Mouse (Mus musculus) cerebellum, adult 2 months (tissue): ENCODE results near the gene Nr2e1. TPM values are rescaled to one million over a fixed set of nuclear protein-coding genes. Genes with fewer than 3 reads are reported as not detected.

ENCODE experiments used
- DNase-seq, 2 experiments: peaks; one replicate each; pipeline ENCODE4 v3.0.0; 2021
- H3K27ac ChIP-seq: fragments of 200-500 bp; 2 replicates; pipeline ENCODE4 v1.5.1; 2012; ENCODE audit warnings: low read length, control low read depth, inconsistent platforms; ENCODE audit not compliant: insufficient read depth
- H3K27me3 ChIP-seq: fragments of 200-500 bp; 2 replicates; pipeline ENCODE4 v1.6.1; 2012; ENCODE audit warnings: inconsistent platforms, mild to moderate bottlenecking, low read length, moderate library complexity; ENCODE audit not compliant: control insufficient read depth, insufficient read depth
- H3K4me1 ChIP-seq: fragments of 200-500 bp; 2 replicates; pipeline ENCODE4 v1.6.1; 2011; ENCODE audit warnings: low read length; ENCODE audit not compliant: control insufficient read depth, insufficient read depth
- H3K4me3 ChIP-seq: fragments of 200-500 bp; replicated peaks from 2 replicates; pipeline ENCODE3; 2011; ENCODE audit warnings: mild to moderate bottlenecking, low read depth, low read length, control low read depth; ENCODE audit not compliant: insufficient read depth
- CTCF ChIP-seq: fragments of 200-500 bp; IDR thresholded peaks from 2 replicates; pipeline ENCODE4 v1.5.1; 2011; ENCODE audit warnings: low read depth, mild to moderate bottlenecking, control low read depth, low read length, moderate library complexity, borderline replicate concordance; ENCODE audit not compliant: insufficient read depth
- POLR2A ChIP-seq: fragments of 200-500 bp; IDR thresholded peaks from 2 replicates; pipeline ENCODE4 v1.6.1; 2011; ENCODE audit warnings: low read length, control low read depth, borderline replicate concordance; ENCODE audit not compliant: insufficient read depth
- WGBS: fragments of 180-500 bp; shearing (Covaris S2); methylation state at CpG from one replicate; pipeline ENCODE4 v1.1.7; 2018; 5-methylcytosine and 5-hydroxymethylcytosine counted together
- polyA plus RNA-seq: library from polyadenylated mRNA; depleted of rRNA; stranded (reverse); fragments of >200 nt; gene quantifications from 2 replicates; pipeline ENCODE4 v1.2.3, GENCODE M21; 2012; rRNA removed

The Nr2e1 gene
- polyA plus RNA-seq: 0.14 and 0.20 TPM in 2 replicates

- Histone ChIP-seq H3K27me3 (peaks cover 28% of the 10 kb centered on the region), H3K4me3 (no peak within 1 kb of the TSS), H3K27ac (no peak within 1 kb of the TSS), H3K4me1 (no peaks in the 10 kb centered on the region; the same call in 1 of the 2 replicates)
- TF ChIP-seq CTCF (no peak), POLR2A (no peak)
- peak in 1 of 2 experiments; percentile 54 for DNase-seq
- WGBS: under 1% methylated on average over 43 of the region's 43 CpGs
These were observed at the start of gene Nr2e1, which contains the start of gene Ostm1 for GRCm38 (mm10) chr10:42583157-42583872. Nr2e1 (minus strand) TSS chr10:42583632. Ostm1 (plus strand) TSS chr10:42583822.

- Histone ChIP-seq H3K27me3 (peaks cover 13% of the 10 kb centered on the region; the same call in 1 of the 2 replicates), H3K4me3 (no peak overlapping the region), H3K4me1 (peaks cover 4% of the 10 kb centered on the region; the same call in 1 of the 2 replicates), H3K27ac (no peak overlapping the region)
- WGBS: 2% methylated on average over 39 of the region's 39 CpGs
- no peak for TF ChIP-seq POLR2A
- TF ChIP-seq CTCF: no peak
- DNase-seq: peak in 1 of 2 experiments; percentile 39
These were observed 49.3 kb upstream of the Nr2e1 start for GRCm38 (mm10) chr10:42632453-42633360.

DNA sequence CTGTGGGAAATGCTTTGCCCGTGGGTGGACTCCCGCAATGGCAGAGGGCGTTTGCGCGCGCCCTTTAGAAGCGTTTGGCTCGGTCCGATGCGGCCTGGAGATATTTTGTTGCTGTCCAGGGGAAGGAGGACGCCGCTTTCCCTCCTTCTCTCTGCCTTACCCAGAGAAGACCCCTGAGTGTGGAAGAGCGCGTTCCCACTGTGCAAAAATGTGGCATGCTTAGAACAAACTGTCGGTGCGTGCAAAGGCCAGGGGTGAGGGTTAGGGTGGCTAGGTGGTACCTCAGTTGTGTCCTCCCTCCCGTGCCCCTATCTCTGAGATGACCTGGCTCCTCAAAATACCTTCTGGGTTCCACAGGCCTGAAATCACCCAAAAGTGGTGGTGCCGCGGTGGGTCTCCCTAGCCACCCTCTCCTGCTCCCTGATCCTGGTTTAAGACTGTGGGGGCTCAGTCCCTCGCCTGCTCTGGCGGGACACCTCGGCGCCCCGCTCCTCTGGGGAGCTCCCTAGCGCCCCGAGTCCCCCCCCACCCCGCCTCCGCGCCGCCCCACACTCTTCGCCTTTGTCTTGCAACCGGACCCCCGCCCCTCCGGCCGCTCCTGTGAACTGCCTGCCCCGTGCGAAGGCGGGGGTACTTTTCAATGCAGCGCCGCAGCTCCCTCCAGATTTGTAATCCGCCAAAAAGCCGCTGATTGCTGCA lies 48.5 kb upstream of the Nr2e1 start:
- H3K27ac ChIP-seq: no peak overlapping the region
- H3K27me3 ChIP-seq: peaks cover 13% of the 10 kb centered on the region; the same call in 1 of the 2 replicates
- H3K4me3 ChIP-seq: no peak overlapping the region
- TF ChIP-seq CTCF (no peak), POLR2A (no peak)
- peak in 1 of 2 experiments; percentile 25 for DNase-seq
- 3% methylated on average over 42 of the region's 42 CpGs for WGBS
- peaks cover 4% of the 10 kb centered on the region; the same call in 1 of the 2 replicates for H3K4me1 ChIP-seq

- Histone ChIP-seq H3K27ac (no peak overlapping the region), H3K4me1 (peaks cover 2% of the 10 kb centered on the region; the same call in 1 of the 2 replicates), H3K27me3 (peaks cover 8% of the 10 kb centered on the region; the same call in 1 of the 2 replicates), H3K4me3 (no peak overlapping the region)
- 18% methylated on average over 19 of the region's 19 CpGs for WGBS
- no peak for DNase-seq
- TF ChIP-seq POLR2A: no peak
- TF ChIP-seq CTCF: no peak
These were observed 47.3 kb upstream of the Nr2e1 start for GRCm38 (mm10) chr10:42630596-42631355.

DNA sequence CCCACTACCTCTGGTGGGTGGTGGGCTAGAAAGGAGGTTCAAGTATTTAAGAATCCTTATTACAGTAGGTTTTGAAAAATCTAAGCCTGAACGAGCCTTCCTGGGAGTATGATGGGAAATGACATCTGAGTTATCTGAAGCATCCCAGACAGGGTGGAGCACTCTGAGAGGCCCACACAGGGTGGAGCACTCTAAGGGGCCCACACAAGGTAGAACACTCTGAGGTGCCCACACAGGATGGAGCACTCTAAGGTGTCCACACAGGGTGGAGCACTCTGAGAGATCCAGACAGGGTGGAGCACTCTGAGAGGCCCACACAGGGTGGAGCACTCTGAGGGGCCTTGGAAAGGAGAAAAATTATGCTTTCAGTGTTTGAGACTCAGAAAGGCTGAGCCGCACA lies 42.5 kb upstream of the Nr2e1 start:
- no peaks in the 10 kb centered on the region; the same call in 1 of the 2 replicates for H3K27me3 ChIP-seq
- no peaks in the 10 kb centered on the region for H3K4me1 ChIP-seq
- no peak for TF ChIP-seq POLR2A
- TF ChIP-seq CTCF: no peak
- 81% methylated on average over 2 of the region's 2 CpGs for WGBS
- no peak overlapping the region for H3K4me3 ChIP-seq
- no peak for DNase-seq
- H3K27ac ChIP-seq: no peak overlapping the region

DNA sequence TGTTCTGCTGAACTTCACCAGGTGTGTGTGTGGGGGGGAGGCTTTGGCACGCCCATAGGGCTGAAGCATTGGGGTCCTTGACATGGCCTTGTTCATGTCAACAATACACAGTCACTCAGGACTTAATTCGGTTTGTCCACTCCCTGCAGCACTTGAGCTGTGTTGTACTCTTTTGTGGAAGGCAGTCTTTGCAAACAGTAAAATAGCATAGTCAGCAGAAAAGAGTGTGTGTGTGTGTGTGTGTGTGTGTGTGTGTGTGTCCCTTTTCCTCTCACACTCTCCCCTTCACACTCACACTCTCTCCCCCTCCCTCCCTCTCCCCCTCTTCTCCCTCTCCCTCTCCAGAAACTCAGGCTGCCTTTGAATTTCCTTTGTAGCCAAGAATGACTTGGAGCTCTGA lies 34.9 kb upstream of the Nr2e1 start:
- H3K4me3 ChIP-seq: no peak overlapping the region
- H3K4me1 ChIP-seq: no peaks in the 10 kb centered on the region
- WGBS: 48% methylated on average over 2 of the region's 2 CpGs
- H3K27me3 ChIP-seq: peaks cover 6% of the 10 kb centered on the region; the same call in 1 of the 2 replicates
- no peak overlapping the region for H3K27ac ChIP-seq
- DNase-seq: no peak
- TF ChIP-seq CTCF (no peak), POLR2A (no peak)
